Mouse (Mus musculus) embryo, embryonic 10.5 days (tissue): ENCODE measurements around the gene Dars2.
A peak's percentile ranks its signal among the peaks of the same experiment; 100 is the strongest.

Experiments
- DNase-seq: peaks from one replicate; pipeline ENCODE4 v3.0.0-alpha.2; 2015; ENCODE audit warnings: low spot score

Dars2 gene

DNA sequence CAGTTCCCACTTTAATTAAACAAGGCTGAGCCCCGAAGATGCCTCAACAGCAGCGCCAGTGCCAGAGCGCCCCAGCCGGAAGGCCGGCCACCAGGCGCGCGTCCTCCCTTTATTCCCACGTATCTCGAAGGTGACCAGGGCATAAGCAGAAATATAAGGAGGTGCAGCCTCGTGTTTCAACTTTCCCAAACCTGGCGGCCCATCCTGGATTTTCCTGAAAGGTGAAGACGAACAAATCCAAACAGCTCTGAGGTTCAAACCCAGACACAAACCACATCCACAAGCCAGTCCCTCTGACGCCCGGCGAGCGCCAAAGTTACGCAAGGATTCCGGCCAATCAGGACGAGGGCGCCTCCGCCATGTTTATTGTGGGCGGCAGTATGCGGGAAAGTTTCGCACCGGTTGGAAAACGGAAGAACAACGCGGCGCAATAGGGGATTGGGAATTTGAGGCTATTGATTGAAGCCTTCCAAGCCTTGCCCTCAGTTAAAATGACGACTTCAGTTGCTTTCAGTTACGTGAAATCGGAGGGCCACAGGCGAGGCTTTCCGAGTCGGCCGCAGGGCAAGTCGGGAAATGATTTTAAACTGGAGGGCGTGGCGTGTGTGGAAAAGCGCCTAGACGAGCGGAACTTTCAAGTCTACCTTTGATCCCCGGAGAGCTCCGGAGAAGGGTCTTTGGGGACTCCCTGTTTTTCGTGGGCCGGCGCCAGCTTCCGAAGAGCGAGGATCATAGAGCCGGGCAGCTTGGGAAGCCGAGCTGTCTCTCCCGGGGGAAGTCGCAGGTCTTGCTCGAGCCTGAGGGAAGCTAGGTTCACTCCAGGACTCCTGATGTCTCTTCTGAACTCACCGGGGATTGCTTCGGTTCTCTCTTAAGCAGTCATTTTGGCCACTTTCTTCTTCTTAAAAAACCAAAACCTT, at the start of gene Dars2, which contains the start of gene Cenpl:
TSS of gene Dars2 (minus strand) at position 307 of the 920 bp plus-strand sequence.
TSS of gene Cenpl (plus strand) at position 362 of the 920 bp plus-strand sequence.
- DNase-seq, result peak; percentile 99

DNA sequence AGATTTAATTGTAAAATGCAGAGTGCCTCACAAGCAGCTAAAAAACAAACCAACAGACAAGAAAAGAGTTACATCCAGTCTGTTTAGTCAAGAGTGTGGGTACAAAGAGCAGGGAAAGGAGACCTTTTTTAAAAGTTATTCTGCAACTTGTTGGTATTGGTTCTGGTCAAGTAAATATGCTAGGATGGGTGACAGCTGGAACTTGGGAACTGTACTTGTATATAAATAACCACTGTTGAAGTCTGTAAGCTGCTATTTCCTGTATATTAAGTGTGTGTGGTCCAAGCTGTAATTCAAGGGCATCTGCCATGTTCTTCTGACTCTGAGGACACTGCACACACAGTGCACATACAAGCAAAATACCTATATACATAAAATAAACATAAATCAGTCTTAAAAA, 44.1 kb upstream of the Dars2 start:
- DNase-seq, result no peak

DNA sequence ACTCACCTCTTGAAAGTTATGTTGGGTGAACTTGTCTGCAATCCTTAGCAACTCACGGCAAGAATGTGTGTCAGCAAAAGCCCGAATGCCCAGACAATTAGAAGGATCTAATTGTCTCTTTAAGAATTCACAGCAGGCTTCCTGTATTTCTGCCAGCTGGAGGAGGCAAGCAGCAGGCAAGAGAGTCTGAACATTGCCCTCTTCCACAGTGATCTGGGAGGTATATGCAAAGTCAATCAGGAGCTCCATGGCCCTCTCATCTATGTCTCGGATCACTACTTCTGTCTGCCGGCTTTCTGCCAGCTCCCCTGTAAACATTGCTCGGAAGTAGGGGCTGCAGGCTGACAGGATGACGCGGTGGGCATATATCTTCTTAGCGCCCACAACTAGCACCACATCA, 38.8 kb upstream of the Dars2 start:
- no peak for DNase-seq

DNA sequence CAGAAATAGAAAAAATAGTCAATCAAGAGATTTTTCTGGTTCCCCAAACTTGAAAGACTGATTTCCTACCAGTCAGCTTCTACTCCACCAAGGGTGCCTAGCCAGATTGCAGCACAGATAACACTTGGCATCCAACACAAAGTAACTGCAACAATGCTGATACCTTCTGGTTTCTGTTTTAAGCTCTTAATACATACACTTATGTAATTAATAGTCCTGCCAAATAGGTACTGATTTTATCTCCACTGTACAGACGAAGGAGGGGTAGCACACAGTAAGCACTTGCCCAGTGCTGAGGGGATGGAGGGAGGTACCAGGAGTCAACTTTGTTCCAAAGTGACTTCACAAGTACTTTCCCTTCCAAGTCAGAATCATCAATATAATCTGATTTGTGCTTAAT, 33.4 kb upstream of the Dars2 start:
- DNase-seq, result no peak

DNA sequence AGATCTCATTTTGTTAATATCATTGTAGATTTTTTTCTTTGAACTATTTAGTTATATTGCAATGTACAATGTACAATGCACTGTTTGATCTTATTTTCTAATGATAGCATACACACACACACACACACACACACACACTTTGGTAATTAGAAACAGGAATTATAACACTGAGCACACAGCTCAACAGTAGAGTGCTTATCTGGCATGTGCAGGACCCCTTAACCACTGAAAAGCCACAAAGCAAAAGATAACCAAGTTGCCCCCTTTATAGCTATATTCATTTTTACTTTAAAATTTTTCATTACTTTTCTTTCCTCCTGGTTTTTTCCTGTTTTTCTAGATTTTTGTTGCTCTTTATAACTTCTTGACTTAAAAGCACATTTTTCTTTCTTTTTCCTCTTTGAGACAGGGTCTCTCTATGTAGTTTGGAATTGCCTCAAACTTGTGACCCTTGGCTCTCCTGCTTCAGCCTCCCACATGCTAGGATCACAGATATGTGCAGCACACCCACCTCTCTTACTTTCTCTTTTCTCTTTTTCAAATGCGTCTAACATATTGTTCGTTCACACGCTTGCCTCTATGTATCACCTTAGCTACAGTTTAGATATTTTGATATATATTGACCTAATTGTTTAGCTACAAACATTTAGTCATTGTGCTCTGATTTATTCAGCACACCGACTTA, 29.4 kb upstream of the Dars2 start:
- DNase-seq, result no peak

DNA sequence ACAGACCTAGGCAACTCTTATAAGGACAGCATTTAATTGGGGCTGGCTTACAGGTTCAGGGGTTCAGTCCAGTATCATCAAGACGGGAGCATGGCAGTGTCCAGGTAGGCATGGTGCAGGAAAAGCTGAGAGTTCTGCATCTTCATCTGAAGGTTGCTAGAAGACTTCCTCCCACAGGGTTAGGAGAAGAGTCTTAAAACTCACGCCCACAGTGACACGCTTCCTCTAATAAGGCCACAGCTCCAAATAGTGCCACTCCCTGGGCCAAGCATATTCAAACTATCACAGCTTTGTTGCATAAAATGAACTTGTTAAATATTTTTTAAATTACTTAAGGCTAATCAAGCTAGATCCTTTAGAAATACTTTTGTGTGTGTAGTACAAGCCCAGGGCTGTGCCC, 6.8 kb upstream of the Dars2 start:
- no peak for DNase-seq

DNA sequence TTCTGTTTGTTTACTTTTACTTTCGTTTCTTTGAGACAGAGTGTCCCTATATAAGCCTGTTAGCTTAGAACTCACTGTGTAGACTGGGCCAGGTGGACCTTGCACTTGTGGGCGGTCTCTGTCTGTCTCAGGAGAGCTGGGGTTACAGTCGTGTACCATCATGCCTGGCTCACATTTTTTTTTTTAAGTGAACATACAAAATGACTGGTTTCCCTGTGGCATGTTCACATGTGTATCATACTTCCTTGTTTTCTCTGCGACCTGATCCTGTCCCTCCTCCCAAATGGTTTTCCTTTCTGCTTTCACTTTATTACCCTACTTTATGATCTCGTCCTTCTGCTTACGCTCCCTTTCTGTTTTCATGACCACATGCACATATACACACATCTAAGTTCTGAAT, 5.8 kb upstream of the Dars2 start:
- no peak for DNase-seq

DNA sequence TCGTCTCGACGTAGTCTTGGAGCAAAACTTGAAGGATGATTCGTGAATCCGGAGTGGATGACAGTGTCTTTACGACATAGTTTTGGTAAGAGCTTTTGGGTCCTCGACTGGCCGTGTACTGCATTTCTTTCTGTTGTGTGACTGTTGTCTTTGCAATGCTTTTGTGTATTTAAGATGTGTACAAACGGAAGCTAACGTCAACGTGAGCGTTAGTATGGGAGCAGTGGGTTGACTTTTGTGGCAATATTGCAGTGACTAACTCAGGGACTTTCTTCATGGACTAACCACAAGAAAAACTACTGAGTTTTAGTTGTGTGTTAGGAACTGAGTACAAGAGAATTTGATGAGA, 788 bp upstream of the Dars2 start:
- DNase-seq, result no peak

DNA sequence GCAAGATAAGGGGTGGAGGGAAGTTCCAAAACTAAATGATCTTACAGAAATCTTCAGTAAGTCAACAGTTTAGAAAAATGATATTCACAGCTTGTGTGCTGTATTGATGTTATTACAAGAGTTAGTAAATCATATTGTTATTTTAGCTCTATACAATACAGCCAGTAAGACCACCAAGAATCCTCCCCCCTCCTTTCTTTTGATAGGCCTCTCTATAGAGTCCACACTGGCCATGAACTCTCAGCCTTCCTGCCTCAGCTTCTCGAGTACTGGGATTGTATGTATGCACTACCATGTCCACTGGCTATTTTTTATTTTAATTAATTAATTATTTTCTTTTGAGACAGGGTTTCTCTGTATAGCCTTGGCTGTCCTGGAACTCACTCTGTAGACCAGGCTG, 7.1 kb downstream of the Dars2 start:
- no peak for DNase-seq

DNA sequence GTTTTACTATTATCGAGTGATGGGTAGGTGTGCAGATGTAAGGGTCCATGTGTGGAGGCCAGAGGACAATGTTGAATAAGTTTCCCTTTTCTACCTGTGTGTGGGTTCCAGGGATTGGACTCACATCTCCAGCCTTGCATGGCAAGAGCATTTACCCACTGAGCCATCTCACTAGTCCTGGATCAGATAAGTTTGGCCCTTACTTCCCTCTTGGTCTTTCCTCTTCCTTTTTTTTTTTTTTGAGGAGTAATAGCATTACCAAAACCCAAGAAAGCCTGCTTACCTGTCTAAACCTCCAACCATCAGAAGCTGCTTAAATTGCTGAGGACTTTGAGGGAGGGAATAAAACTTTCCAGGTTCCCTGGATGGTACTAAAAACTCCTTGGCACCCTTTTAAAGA, 13.3 kb downstream of the Dars2 start:
- DNase-seq, result no peak

DNA sequence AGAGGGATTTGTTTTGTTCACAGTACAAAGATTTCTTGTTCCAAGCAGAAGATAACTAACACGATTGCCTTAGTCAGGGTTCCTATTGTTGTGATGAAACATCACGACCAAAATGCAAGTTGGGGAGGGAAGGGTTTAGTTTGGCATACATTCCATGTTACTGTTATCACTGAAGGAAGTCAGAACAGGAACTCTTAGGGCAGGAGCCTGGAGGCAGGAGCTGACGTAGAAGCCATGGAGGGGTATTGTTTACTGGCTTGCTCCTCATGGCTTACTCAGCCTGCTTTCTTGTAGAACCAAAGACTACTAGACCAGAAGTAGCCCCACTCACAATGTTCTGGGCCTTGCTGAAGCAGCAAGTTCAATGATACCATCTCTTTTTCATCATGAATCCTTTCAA, 23.5 kb downstream of the Dars2 start:
- DNase-seq, result no peak

DNA sequence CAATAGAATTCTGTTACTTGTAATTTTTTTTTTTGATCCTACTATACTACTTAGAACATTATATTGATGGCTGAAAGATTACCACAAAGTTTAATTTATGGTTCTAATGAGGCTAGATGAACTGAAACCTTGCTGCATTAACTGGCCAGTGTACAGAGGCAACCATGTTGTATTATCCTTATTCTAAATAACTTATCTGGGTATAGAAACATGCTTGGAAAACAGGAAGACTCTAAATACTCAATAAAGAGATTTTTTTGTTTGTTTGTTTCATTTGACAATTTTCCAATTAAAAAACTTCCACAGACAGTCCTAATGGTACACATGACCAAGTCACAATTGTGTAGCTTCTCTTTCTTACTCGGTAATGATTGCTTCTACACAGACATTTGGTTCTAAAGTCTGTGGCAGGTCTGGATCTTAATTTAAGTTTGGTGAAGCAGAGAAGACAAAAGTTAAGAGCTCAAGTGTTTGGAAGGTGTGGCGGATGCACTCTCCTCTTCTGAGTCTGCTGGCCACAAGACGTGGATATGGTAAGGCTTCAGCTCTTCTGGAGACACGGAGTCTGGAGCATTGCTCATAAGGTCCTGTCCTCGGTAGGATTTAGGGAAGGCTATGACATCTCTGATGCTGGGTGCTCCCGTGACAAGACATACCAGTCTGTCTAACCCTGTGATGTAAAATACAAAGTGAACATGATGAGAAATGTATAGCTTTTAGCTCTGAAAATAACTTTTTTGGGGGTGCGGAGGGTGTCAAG, 29.0 kb downstream of the Dars2 start:
- no peak for DNase-seq

DNA sequence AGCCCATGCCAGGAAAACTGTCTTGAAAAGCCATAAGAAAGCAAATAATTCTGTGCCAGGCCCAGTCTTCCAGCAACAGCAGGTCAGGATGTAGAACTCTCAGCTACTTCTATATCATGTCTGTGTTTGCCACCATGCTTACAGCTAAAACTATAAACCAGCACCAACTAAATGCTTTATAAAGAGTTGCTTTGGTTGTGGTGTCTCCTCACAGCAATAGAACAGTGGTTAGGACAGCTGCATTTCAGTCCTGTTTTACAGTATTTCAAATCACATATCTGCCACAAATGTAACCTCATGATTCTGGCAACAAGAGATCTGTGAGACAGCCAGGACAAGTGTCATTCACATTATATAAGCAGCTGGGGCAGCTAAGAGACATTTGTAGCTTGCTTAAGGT, 29.6 kb downstream of the Dars2 start:
- no peak for DNase-seq

DNA sequence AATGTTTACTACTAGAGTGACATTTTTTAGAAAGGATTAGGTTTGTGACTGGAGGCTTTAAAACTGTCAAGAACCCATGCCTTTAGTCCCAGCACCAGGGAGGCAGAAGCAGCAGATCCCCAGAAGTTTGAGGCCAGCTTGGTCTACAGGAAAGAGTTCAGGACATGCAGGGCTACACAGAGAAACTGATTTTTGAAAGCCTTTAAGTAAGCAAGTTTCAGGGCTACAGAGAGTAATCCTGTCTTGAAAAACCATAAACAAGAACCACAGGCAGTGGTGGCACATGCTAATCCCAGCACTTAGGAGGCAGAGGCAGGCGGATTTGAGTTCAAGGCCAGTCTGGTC, 30.1 kb downstream of the Dars2 start:
- no peak for DNase-seq

DNA sequence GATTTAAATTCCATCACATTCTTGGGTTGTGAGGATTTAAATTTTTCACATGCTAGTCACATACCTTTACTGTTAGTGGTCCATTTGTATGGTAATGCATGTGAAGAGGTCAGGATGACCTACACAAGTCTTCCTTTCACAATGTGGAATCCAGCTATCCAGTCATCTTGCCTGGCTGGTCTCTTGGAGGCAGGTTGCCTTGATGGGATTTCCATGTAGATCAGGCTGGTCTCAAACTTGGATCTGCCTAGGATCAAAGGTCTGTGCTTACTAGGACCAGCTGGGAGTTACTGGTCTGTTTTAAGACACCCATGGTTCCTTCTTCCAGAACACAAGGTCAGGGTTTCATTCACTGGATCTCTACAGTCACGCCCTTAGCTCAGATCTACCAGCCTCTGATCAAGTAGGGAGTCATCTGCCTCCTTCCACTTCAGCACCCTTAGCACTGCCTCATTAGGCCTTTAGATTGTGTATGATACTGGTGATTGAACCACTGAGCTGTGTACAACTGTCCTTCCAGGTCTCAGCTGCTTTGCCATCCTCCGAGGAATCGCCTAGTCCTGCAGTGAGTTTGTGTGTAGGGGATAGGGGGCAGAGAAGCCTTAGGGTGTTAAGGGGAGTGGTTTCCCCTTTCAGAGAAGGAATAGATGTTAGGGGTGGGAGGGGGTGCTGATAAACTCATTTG, 30.6 kb downstream of the Dars2 start:
- peak; percentile 77 for DNase-seq

DNA sequence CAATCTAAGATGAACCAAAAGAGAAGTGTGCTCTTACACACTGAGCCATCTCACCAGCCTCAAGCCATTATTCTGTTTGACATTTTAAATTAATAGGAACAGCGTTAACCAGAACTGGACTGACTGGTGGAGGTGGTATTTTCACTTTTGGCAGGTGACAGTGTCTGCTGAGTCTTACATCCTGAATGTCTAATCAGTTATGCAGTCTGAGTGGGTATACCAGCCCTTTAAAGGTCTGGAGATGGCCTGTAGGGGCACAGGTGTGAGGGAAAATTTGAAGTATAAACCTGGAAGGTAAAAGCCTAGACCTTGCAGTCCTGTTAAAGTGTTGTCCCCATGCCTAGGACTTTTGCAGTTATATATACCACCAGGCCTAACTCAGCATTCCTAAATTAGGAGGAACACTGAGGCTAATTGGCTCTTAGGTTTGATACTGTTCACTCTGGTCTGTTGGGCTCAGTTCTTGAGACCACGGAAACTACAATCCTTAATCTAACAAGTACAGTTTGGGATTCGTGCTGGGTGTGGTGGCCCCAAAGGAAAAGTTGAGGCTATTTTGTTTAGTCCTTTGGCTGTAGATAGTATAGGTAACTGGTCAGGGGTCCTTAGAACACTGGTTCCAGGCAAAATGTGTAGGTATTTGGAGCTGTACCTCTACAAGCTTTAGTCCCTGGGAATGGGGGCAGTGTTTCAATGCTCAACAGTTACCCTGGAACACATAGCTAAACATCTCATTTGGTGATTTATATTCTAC, 31.3 kb downstream of the Dars2 start:
- DNase-seq, result peak; percentile 70

DNA sequence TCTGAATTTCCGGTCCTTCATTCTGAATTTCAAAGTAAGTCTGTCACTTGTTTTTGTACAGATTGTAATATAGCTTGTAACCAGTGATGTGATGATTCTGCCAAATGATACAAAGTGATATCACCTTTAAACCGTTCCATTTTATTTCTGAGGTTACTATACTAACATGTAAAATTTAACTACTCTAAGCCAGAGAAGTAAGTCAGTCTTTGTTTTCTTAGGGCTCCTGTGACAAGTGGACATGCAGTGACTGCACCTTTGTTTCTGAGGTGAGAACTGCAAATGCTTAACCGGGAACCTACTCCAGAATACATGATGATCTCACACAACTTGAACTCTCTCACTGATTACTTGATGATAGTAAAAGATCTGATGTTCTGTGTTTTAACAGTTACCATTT, 32.5 kb downstream of the Dars2 start:
- DNase-seq, result peak; percentile 32

DNA sequence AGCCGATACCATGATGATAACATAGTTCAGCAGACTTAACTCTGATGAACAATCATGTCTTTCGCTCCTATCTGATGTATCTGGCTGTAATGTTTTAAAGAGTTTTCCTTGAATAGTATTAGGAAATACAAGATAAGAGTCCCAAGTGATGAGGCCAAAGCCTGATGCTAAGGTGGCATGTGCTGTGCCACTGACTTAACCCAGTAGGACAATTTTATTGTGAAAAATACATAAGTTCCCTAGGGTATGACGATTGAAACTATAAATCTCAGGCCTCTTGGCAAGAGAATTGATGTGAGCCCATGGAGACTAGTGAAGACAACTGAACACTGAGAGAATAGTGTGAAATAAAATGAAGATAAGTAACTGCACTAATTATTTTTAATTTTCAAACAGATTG, 32.9 kb downstream of the Dars2 start:
- DNase-seq, result peak; percentile 21

DNA sequence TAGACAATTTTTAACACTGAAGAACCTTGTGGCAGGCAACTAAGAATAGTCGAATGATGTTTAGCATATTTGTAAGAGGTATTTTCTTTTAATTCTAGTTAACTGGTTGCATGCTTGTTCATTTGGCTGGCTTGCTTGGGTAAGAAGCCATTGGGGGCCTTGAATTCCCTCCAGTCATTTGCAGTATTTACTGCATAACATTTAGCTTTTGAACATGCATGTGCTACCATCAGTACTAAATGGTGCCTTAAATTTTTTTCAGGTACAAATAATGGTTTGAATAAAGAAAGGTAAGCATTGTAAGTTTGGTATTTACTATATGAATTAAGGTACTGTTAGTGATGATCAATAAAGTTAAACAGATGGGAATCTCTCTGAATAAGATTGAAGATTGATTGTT, 33.4 kb downstream of the Dars2 start:
- peak; percentile 36 for DNase-seq

DNA sequence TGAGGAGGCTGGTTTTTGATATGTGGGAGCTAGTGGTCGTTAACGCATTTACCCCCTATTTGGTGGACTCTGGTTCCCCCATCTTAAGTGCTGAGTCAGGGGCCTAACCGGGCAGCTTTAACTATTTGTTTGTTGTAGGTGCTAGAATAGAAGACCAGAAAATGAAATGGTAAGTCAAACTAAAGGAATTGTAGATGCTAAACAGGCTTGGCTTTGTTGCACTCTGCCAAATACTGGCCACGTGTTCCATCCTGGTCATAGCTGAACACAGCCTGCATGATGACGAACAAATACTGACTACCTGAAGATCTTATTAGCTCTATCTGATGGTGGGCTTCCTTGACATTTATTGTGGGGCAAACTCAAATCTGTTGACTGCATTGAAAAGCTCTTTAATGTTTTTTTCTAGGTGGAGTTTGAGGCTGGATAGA, 34.0 kb downstream of the Dars2 start:
- peak; percentile 61 for DNase-seq

DNA sequence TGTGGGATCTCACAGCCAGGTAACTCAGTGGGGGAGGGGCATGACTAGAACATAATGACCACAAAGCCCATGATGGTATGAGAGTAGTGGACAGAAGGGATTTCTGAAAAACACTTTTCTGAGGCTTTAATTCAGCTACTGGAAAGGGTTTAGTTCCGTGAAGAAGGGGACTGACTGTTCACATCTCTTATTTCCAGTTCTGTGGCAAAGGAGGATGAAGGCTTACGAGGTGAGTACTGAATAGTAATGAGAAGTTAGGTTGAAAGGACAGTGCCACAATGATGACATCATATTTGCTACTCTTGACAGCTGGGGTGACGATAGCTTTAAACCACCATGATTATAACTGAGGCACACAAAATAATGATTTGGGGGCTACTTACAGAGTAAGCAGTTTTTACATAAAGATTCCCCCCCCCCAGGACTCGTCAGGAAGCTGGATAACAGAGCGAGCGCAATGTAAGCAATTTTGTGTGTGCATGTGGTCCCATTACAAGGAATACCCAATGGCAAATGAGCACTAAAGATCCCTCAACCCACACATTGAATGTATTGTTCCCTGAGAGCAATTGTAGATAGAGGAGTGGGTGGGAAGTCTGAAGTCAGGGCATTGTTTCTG, 34.6 kb downstream of the Dars2 start:
- DNase-seq, result peak; percentile 65
